Mouse (Mus musculus) inflammation-experienced regulatory T-cells (primary cell): Measurements from ENCODE around the gene Zfp804a. TPM values are rescaled to one million over a fixed set of nuclear protein-coding genes. Genes with fewer than 3 reads are reported as not detected.

Experiments used
- polyA plus RNA-seq, 2 experiments: library from polyadenylated mRNA; unstranded; fragments of 100-300 nt; shearing (Covaris generic); gene quantifications; one replicate each; pipeline ENCODE4 v1.2.1; 2017

The Zfp804a gene
- polyA plus RNA-seq = not detected

DNA sequence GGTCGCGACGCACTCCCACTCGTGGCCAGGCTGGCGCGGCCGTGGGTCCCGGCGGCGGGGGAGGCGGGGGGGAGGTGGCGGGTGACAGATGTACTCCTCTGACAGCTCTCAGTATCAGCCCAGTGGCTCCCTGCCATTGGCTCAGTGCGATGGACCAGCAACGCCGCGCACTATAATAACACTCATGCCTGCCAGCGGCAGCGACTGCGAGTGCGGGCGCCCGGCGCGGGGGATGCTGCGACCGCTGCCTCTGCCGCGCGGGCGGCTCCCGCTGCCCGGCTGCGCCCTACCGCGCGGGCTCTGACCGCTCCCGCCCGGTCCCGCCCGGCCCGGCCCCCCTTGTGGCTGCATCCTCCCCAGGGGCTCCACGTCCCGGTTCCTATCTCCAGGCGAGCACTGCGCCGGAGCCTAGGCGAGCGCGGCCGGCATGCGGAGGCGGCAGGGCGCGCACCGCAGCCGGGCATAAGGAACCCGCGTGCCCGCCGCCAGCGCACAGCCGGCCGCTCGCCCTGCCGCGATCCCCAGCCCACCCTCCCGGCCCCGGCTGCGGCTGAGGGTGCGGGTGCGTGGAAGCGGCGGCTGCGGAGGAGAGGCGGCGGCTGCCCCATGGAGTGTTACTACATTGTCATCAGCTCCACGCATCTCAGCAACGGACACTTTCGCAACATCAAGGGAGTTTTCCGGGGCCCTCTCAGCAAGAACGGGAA lies at the start of gene Zfp804a:
Zfp804a (plus strand) TSS at position 38 of the 707 bp plus-strand sequence.

